Mouse (Mus musculus): ENCODE data around the gene Pkp3. TPM values are rescaled to one million over a fixed set of nuclear protein-coding genes. Genes with fewer than 3 reads are reported as not detected.

Gene Pkp3
- polyA plus RNA-seq, 1 experiment from 2014 or later, result 14.7 TPM

DNA sequence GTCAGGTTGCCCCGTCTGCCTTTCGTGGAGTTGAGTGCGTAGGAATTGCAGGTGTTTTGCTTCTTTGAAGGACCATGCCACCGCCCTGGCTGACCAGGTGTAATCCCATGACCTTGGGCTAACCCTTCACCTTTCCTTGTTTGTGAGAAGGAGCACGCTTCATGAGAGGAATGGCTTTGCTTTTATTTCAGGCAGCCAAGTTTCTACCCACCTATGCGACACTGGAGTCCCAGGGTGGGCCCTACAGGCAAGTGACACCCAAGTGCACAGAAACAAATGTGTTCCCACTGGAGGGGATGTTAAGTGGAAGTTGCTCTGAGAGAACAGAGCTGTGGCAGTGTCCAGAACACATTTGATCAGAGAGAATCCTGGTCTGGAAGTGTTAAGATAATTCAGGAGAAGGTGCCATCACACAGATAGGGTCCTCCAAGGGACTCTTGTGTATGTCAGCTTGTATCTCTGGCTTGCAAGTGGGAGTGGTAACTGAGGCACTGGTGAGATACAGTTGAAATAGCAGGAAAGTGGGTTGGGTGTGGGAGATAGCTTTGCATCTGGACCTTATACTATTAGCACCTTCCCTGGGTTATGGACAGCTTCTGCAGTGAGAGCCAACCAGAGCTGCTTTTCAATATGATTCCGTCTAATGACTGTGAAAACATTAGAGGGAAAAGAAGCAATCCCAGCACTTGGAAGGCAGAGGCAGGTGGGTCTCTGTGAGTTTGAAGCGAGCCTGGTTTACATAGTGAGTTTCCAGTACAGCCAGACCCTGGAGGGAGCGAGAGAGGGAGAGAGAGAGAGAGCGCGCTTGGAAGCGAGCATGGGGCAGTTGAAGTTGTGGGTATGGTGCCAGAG is 54.1 kb downstream of the Pkp3 start:
- H3K4me1 ChIP-seq (replicated peaks; ENCODE audit: control insufficient read depth, insufficient read depth, low read length), result peaks cover 15% of the 10 kb centered on the region
- WGBS, result 54% methylated on average over 12 of the region's 12 CpGs
- H3K9me3 ChIP-seq (ENCODE audit: control insufficient read depth, low read length), result no peaks in the 10 kb centered on the region
- peak overlapping the region; percentile 64 for H3K4me3 ChIP-seq (ENCODE audit: low read depth, low read length)
- ATAC-seq (replicated peaks; ENCODE audit: low FRiP score, low TSS enrichment, low read depth) (no peak), DNase-seq (ENCODE audit: low spot score) (no peak)
- H3K27ac ChIP-seq (ENCODE audit: low read depth), result no peak overlapping the region
- H3K4me2 ChIP-seq (ENCODE audit: low read length), result peak overlapping the region; percentile 96
- no peaks in the 10 kb centered on the region for H3K27me3 ChIP-seq (replicated peaks; ENCODE audit: control insufficient read depth, insufficient read depth, low read length)
- H3K36me3 ChIP-seq (ENCODE audit: control insufficient read depth, insufficient read depth, low read length), result peaks cover 29% of the 10 kb centered on the region
- H3K9ac ChIP-seq (ENCODE audit: low read length), result peak overlapping the region; percentile 79

Other genes with a start within 250 kb of the Pkp3 start
- 1.3 and 3.2 TPM in 2 replicates for gene Urah, start 243.2 kb upstream of the Pkp3 start, polyA plus RNA-seq (2014; fragmentation: Nextera tagmentation; extraction: Ambion mirVana)
- gene Scgb1c1, start 232.7 kb upstream of the Pkp3 start, polyA plus RNA-seq (2014; fragmentation: Nextera tagmentation; extraction: Ambion mirVana), result not detected in 2 replicates
- not detected in 2 replicates for gene Odf3, start 230.4 kb upstream of the Pkp3 start, polyA plus RNA-seq (2014; fragmentation: Nextera tagmentation; extraction: Ambion mirVana)
- gene Gm45785, start 221.9 kb upstream of the Pkp3 start, polyA plus RNA-seq (2014; fragmentation: Nextera tagmentation; extraction: Ambion mirVana), result not detected in 2 replicates
- 64.9 and 82.6 TPM in 2 replicates for gene Ric8a, start 221.3 kb upstream of the Pkp3 start, polyA plus RNA-seq (2014; fragmentation: Nextera tagmentation; extraction: Ambion mirVana)
- gene Bet1l, start 220.6 kb upstream of the Pkp3 start, polyA plus RNA-seq (2014; fragmentation: Nextera tagmentation; extraction: Ambion mirVana), result 42.3 and 43.7 TPM in 2 replicates
- gene Psmd13, start 196.2 kb upstream of the Pkp3 start, polyA plus RNA-seq (2014; fragmentation: Nextera tagmentation; extraction: Ambion mirVana), result 151 and 154 TPM in 2 replicates
- 24.7 and 25.3 TPM in 2 replicates for gene Sirt3, start 195.9 kb upstream of the Pkp3 start, polyA plus RNA-seq (2014; fragmentation: Nextera tagmentation; extraction: Ambion mirVana)
- 0.62 and 0.83 TPM in 2 replicates for gene Cox8b, start 177.8 kb upstream of the Pkp3 start, polyA plus RNA-seq (2014; fragmentation: Nextera tagmentation; extraction: Ambion mirVana)
- gene Nlrp6, start 157.3 kb upstream of the Pkp3 start, polyA plus RNA-seq (2014; fragmentation: Nextera tagmentation; extraction: Ambion mirVana), result 12.5 and 18.4 TPM in 2 replicates
- 26.9 and 29.2 TPM in 2 replicates for gene Pgghg, start 136.8 kb upstream of the Pkp3 start, polyA plus RNA-seq (2014; fragmentation: Nextera tagmentation; extraction: Ambion mirVana)
- 0.94 and 2.3 TPM in 2 replicates for gene Ifitm5, start 127.9 kb upstream of the Pkp3 start, polyA plus RNA-seq (2014; fragmentation: Nextera tagmentation; extraction: Ambion mirVana)
- gene Gm45717, start 122.3 kb upstream of the Pkp3 start, polyA plus RNA-seq (2014; fragmentation: Nextera tagmentation; extraction: Ambion mirVana), result 0.81 TPM in 1 of 2 replicates, not detected in the other
- 1,598 and 1,676 TPM in 2 replicates for gene Ifitm2, start 122.2 kb upstream of the Pkp3 start, polyA plus RNA-seq (2014; fragmentation: Nextera tagmentation; extraction: Ambion mirVana)
- gene Ifitm1, start 111.0 kb upstream of the Pkp3 start, polyA plus RNA-seq (2014; fragmentation: Nextera tagmentation; extraction: Ambion mirVana), result 198 and 221 TPM in 2 replicates
- gene Ifitm3, start 67.4 kb upstream of the Pkp3 start, polyA plus RNA-seq (2014; fragmentation: Nextera tagmentation; extraction: Ambion mirVana), result 295 and 303 TPM in 2 replicates
- 0.78 and 1.2 TPM in 2 replicates for gene Ifitm6, start 60.3 kb upstream of the Pkp3 start, polyA plus RNA-seq (2014; fragmentation: Nextera tagmentation; extraction: Ambion mirVana)
- not detected in 2 replicates for gene Gm17387, start 49.1 kb upstream of the Pkp3 start, polyA plus RNA-seq (2014; fragmentation: Nextera tagmentation; extraction: Ambion mirVana)
- 9.2 and 13.6 TPM in 2 replicates for gene B4galnt4, start 17.1 kb upstream of the Pkp3 start, polyA plus RNA-seq (2014; fragmentation: Nextera tagmentation; extraction: Ambion mirVana)
- 10.6 and 11.2 TPM in 2 replicates for gene Sigirr, start 22.4 kb downstream of the Pkp3 start, polyA plus RNA-seq (2014; fragmentation: Nextera tagmentation; extraction: Ambion mirVana)
- gene Ano9, start 39.6 kb downstream of the Pkp3 start, polyA plus RNA-seq (2014; fragmentation: Nextera tagmentation; extraction: Ambion mirVana), result 18.5 and 20.3 TPM in 2 replicates
- gene Ptdss2, start 44.2 kb downstream of the Pkp3 start, polyA plus RNA-seq (2014; fragmentation: Nextera tagmentation; extraction: Ambion mirVana), result 62.6 and 63.9 TPM in 2 replicates
- gene Rnh1, start 94.6 kb downstream of the Pkp3 start, polyA plus RNA-seq (2014; fragmentation: Nextera tagmentation; extraction: Ambion mirVana), result 121 and 123 TPM in 2 replicates
- gene Hras, start 115.8 kb downstream of the Pkp3 start, polyA plus RNA-seq (2014; fragmentation: Nextera tagmentation; extraction: Ambion mirVana), result 72.6 and 96.6 TPM in 2 replicates
- gene Lrrc56, start 115.9 kb downstream of the Pkp3 start, polyA plus RNA-seq (2014; fragmentation: Nextera tagmentation; extraction: Ambion mirVana), result 3.9 and 4.9 TPM in 2 replicates
- 2.7 and 2.8 TPM in 2 replicates for gene Lmntd2, start 135.9 kb downstream of the Pkp3 start, polyA plus RNA-seq (2014; fragmentation: Nextera tagmentation; extraction: Ambion mirVana)
- gene Rassf7, start 137.6 kb downstream of the Pkp3 start, polyA plus RNA-seq (2014; fragmentation: Nextera tagmentation; extraction: Ambion mirVana), result 60.3 and 61.4 TPM in 2 replicates
- 73.3 and 80.7 TPM in 2 replicates for gene Phrf1, start 150.6 kb downstream of the Pkp3 start, polyA plus RNA-seq (2014; fragmentation: Nextera tagmentation; extraction: Ambion mirVana)
- gene Irf7, start 188.3 kb downstream of the Pkp3 start, polyA plus RNA-seq (2014; fragmentation: Nextera tagmentation; extraction: Ambion mirVana), result 2.7 and 3.1 TPM in 2 replicates
- 31.9 and 36.8 TPM in 2 replicates for gene Cdhr5, start 198.6 kb downstream of the Pkp3 start, polyA plus RNA-seq (2014; fragmentation: Nextera tagmentation; extraction: Ambion mirVana)
- gene Sct, start 200.9 kb downstream of the Pkp3 start, polyA plus RNA-seq (2014; fragmentation: Nextera tagmentation; extraction: Ambion mirVana), result 136 and 201 TPM in 2 replicates
- 0.39 and 0.93 TPM in 2 replicates for gene Drd4, start 213.8 kb downstream of the Pkp3 start, polyA plus RNA-seq (2014; fragmentation: Nextera tagmentation; extraction: Ambion mirVana)
- 86.2 and 90.9 TPM in 2 replicates for gene Deaf1, start 249.5 kb downstream of the Pkp3 start, polyA plus RNA-seq (2014; fragmentation: Nextera tagmentation; extraction: Ambion mirVana)
- gene Tmem80, start 249.5 kb downstream of the Pkp3 start, polyA plus RNA-seq (2014; fragmentation: Nextera tagmentation; extraction: Ambion mirVana), result 23.1 and 27.0 TPM in 2 replicates

All from intestine, embryonic 14.5 days (tissue).